Mouse (Mus musculus) midbrain, embryonic 14.5 days (tissue): ENCODE results near the gene Itm2b. TPM values are rescaled to one million over a fixed set of nuclear protein-coding genes. Genes with fewer than 3 reads are reported as not detected.

Experiments
- polyA plus RNA-seq: library from polyadenylated mRNA; unstranded; fragments of >200 nt; fragmentation: Nextera tagmentation; extraction: Ambion mirVana; gene quantifications from 2 replicates; pipeline ENCODE4 v1.2.1, GENCODE M21; 2014

The Itm2b gene
- polyA plus RNA-seq, 1 experiment from 2014 or later, result 615 TPM

Other genes with a start within 250 kb of the Itm2b start
- gene Lpar6, start 147.4 kb downstream of the Itm2b start, polyA plus RNA-seq, result 3.3 and 5.7 TPM in 2 replicates
- gene Rb1, start 59.5 kb downstream of the Itm2b start, polyA plus RNA-seq, result 36.3 and 36.4 TPM in 2 replicates
- gene Med4, start 124.7 kb upstream of the Itm2b start, polyA plus RNA-seq, result 85.1 and 85.2 TPM in 2 replicates
- gene Sucla2, start 140.0 kb upstream of the Itm2b start, polyA plus RNA-seq, result 118 and 127 TPM in 2 replicates
- 8.6 and 10.8 TPM in 2 replicates for gene Nudt15, start 163.0 kb upstream of the Itm2b start, polyA plus RNA-seq